In the genomic region with DNA sequence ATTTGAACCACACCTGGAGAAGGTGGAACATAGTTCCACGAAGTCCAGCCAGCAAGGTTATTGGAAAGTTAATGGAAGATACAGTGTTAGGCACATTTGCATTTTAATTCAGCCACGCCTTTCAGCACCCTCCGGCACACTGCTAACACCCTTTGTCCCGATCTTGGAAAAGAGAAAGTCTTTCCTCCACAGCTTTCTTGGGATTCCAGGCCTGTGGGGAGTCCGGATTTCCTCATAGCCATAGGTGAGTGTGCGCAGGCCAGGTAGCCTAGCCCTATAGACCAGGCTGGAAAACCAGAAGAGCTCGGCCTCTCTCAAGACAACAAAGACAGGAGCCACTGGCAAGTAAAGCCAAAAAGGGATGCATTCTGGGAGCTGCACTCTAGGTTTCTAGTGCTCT, we compare ENCODE assay signal across 31 mouse cellular contexts. TPM values are rescaled to one million over a fixed set of nuclear protein-coding genes. Genes with fewer than 3 reads are reported as not detected.
DNase-seq lines count a peak whose midpoint lies in the region; ATAC-seq lines count a peak whose summit lies in the region.
"Had no signal": no experiment of that assay in that cellular context is flagged by ENCODE, and none has a peak within 500 bp of the region (broad histone marks: within the 10 kb centered on the region; RNA-seq: fewer than 3 reads in every experiment).

No protein-coding gene starts in this region.

- no peak overlapping the region for H3K4me2 ChIP-seq in kidney, embryonic 16.5 days (replicated peaks; ENCODE audit: low read depth, low read length)
- H3K4me2 ChIP-seq: forebrain, embryonic 13.5 days; heart, embryonic 13.5 days; hindbrain, embryonic 14.5 days had no signal

- no peaks in the 10 kb centered on the region for H3K27me3 ChIP-seq in kidney, embryonic 16.5 days (ENCODE audit: insufficient read depth, low read length)
- H3K27me3 ChIP-seq: CH12.LX; forebrain, embryonic 13.5 days; heart, embryonic 13.5 days; Patski had no signal

- no peaks in the 10 kb centered on the region for H3K9me3 ChIP-seq in kidney, embryonic 16.5 days (ENCODE audit: low read length)
- H3K9me3 ChIP-seq: forebrain, embryonic 10.5 days; forebrain, embryonic 13.5 days; G1E; heart, embryonic 10.5 days; heart, embryonic 13.5 days had no signal

- no peak for ATAC-seq in kidney, embryonic 16.5 days (ENCODE audit: low FRiP score, low TSS enrichment)
- no peak for ATAC-seq in megakaryocyte, adult 5-6 weeks (ENCODE audit: poor library complexity, severe bottlenecking)
- ATAC-seq: activated CD4-positive, CD25-positive, alpha-beta regulatory T cell, adult 4 months; forebrain, embryonic 13.5 days; forebrain, embryonic 16.5 days; hindbrain, postnatal 0 days; Patski had no signal

- no peak overlapping the region for H3K9ac ChIP-seq in kidney, embryonic 16.5 days (replicated peaks; ENCODE audit: low read length)
- H3K9ac ChIP-seq: forebrain, embryonic 13.5 days; heart, embryonic 13.5 days; hindbrain, embryonic 14.5 days had no signal

- H3K4me3 ChIP-seq in kidney, embryonic 16.5 days (ENCODE audit: low read length), result no peak overlapping the region
- H3K4me3 ChIP-seq: forebrain, embryonic 10.5 days; forebrain, embryonic 13.5 days; heart, adult 2 months; heart, embryonic 10.5 days; heart, embryonic 13.5 days had no signal

- WGBS in kidney, embryonic 16.5 days, result 88% methylated on average over 7 of the region's 7 CpGs

- no peaks in the 10 kb centered on the region for H3K36me3 ChIP-seq in kidney, embryonic 16.5 days (ENCODE audit: insufficient read depth, low read length)
- H3K36me3 ChIP-seq: forebrain, embryonic 10.5 days; G1E; heart, embryonic 10.5 days; heart, embryonic 13.5 days had no signal

- H3K27ac ChIP-seq in kidney, embryonic 16.5 days (ENCODE audit: low read length), result no peak overlapping the region
- H3K27ac ChIP-seq: forebrain, embryonic 10.5 days; forebrain, embryonic 13.5 days; heart, adult 2 months; heart, embryonic 10.5 days; heart, embryonic 13.5 days; hindbrain, embryonic 14.5 days; hindbrain, postnatal 0 days had no signal

- DNase-seq in kidney, adult 18-20 months, result peak; percentile 16
- no peak for DNase-seq in kidney, postnatal 10 days
- peak; percentile 8 to 18 for DNase-seq in kidney, postnatal 36 days
- DNase-seq in R1 (ENCODE audit: low read depth, low spot score), result peak; percentile 63
- DNase-seq in cerebellum, postnatal 25 days, result no peak
- DNase-seq: adrenal gland, adult 8-10 months; adrenal gland, postnatal 25 days; B cell, adult 2 months; cerebellum, adult 11-12 months; cerebellum, adult 8-10 months; cerebellum, postnatal 10 days; gastrocnemius, postnatal 10 days; gastrocnemius, postnatal 36 days; heart, adult 2 months; heart, postnatal 14 days; heart, postnatal 4 days had no signal

- no peaks in the 10 kb centered on the region for H3K4me1 ChIP-seq in kidney, embryonic 16.5 days (ENCODE audit: insufficient read depth, low read length)
- H3K4me1 ChIP-seq: forebrain, embryonic 10.5 days; forebrain, embryonic 13.5 days; heart, embryonic 10.5 days; heart, embryonic 13.5 days had no signal

RNA-seq across cellular contexts. Expression of gene Elf5, which starts 50.7 kb away (rescaled TPM):
- 3.1 and 4.2 TPM in 2 replicates for polyA plus RNA-seq in kidney, embryonic 16.5 days (2015; fragmentation: Nextera tagmentation; extraction: Ambion mirVana)
- 0.04 TPM in 1 of 2 replicates, not detected in the other for total RNA-seq in megakaryocyte, adult 5-6 weeks (2015)
- not detected in 2 replicates for total RNA-seq in megakaryocyte, adult 5-6 weeks (2017)
- total RNA-seq: adrenal gland, adult 8-10 months; adrenal gland, postnatal 25 days; CH12.LX; gastrocnemius, postnatal 10 days; gastrocnemius, postnatal 36 days; granulocyte monocyte progenitor cell, adult 5-6 weeks; heart, adult 2 months; heart, postnatal 14 days; heart, postnatal 4 days; hindbrain, postnatal 0 days had no signal
- polyA plus RNA-seq: activated CD4-positive, CD25-positive, alpha-beta regulatory T cell, adult 4 months; forebrain, embryonic 13.5 days; forebrain, embryonic 16.5 days; G1E; heart, embryonic 10.5 days; heart, embryonic 13.5 days; hindbrain, embryonic 11.5 days; hindbrain, embryonic 14.5 days; hindbrain, postnatal 0 days; Patski had no signal

RNA-seq across cellular contexts. Expression of gene Ehf, which starts 57.7 kb away (rescaled TPM):
- 25.7 and 29.0 TPM in 2 replicates for polyA plus RNA-seq in kidney, embryonic 16.5 days (2015; fragmentation: Nextera tagmentation; extraction: Ambion mirVana)
- 0.09 TPM in 1 of 2 replicates, not detected in the other for total RNA-seq in megakaryocyte, adult 5-6 weeks (2015)
- 0.18 and 0.73 TPM in 2 replicates for total RNA-seq in megakaryocyte, adult 5-6 weeks (2017)
- total RNA-seq: gastrocnemius, postnatal 10 days; granulocyte monocyte progenitor cell, adult 5-6 weeks; heart, adult 2 months; heart, postnatal 4 days; hindbrain, postnatal 0 days had no signal
- polyA plus RNA-seq: activated CD4-positive, CD25-positive, alpha-beta regulatory T cell, adult 4 months; forebrain, embryonic 10.5 days; heart, embryonic 10.5 days; hindbrain, embryonic 11.5 days had no signal

Comparison
In these comparisons a context has a peak if more than half of its experiments do, and no peak if none do; other contexts are left out.
1. DNase-seq: peak in kidney, adult 18-20 months (single experiment), kidney, postnatal 36 days (2 of 2) and R1 (single experiment); none in kidney, postnatal 10 days (single experiment) and cerebellum, postnatal 25 days (0 of 2).